ENCODE assay signal across 34 mouse cellular contexts in genomic region chr19:34295442-34295841, GRCm38 (mm10). TPM values are rescaled to one million over a fixed set of nuclear protein-coding genes. Genes with fewer than 3 reads are reported as not detected.
"Had no signal": no experiment of that assay in that cellular context is flagged by ENCODE, and none has a peak within 500 bp of the region (broad histone marks: within the 10 kb centered on the region; RNA-seq: fewer than 3 reads in every experiment).

No protein-coding gene starts in this region.

- H3K36me3 ChIP-seq: limb, embryonic 10.5 days; limb, embryonic 12.5 days; limb, embryonic 13.5 days; limb, embryonic 15.5 days; liver, embryonic 12.5 days; liver, embryonic 13.5 days; liver, embryonic 15.5 days; lung, embryonic 15.5 days; midbrain, embryonic 10.5 days; midbrain, embryonic 12.5 days; midbrain, embryonic 13.5 days; midbrain, embryonic 15.5 days; neural tube, embryonic 12.5 days had no signal

- ATAC-seq: liver, embryonic 12.5 days; liver, postnatal 0 days; lung, postnatal 0 days; midbrain, embryonic 13.5 days; midbrain, embryonic 15.5 days; midbrain, embryonic 16.5 days had no signal

- H3K4me1 ChIP-seq: liver, embryonic 15.5 days had no signal

- H3K9ac ChIP-seq: limb, embryonic 12.5 days; limb, embryonic 13.5 days; limb, embryonic 15.5 days; liver, embryonic 12.5 days; liver, embryonic 13.5 days; liver, embryonic 14.5 days; liver, embryonic 15.5 days; liver, postnatal 0 days; lung, embryonic 14.5 days; lung, embryonic 15.5 days; midbrain, embryonic 12.5 days; midbrain, embryonic 13.5 days; midbrain, embryonic 15.5 days; neural tube, embryonic 12.5 days had no signal

- DNase-seq: left cerebral cortex, postnatal 4 days; liver; liver, embryonic 13.5 days; liver, postnatal 0 days; lung, adult 18-20 months; lung, adult 2 months; lung, embryonic 14.5 days; lung, postnatal 10 days; lung, postnatal 14 days; lung, postnatal 36 days; lung, postnatal 4 days; midbrain, embryonic 14.5 days had no signal

- H3K4me2 ChIP-seq: limb, embryonic 12.5 days; limb, embryonic 13.5 days; limb, embryonic 15.5 days; liver, embryonic 11.5 days; liver, embryonic 12.5 days; liver, embryonic 13.5 days; liver, embryonic 15.5 days; lung, embryonic 14.5 days; lung, embryonic 15.5 days; midbrain, embryonic 11.5 days; midbrain, embryonic 12.5 days; midbrain, embryonic 13.5 days; midbrain, embryonic 15.5 days; neural tube, embryonic 12.5 days had no signal

- H3K9me3 ChIP-seq: limb, embryonic 10.5 days; limb, embryonic 12.5 days; limb, embryonic 13.5 days; limb, embryonic 15.5 days; liver, embryonic 12.5 days; liver, embryonic 13.5 days; liver, embryonic 15.5 days; lung, embryonic 15.5 days; megakaryocyte, embryonic 14.5 days; midbrain, embryonic 10.5 days; midbrain, embryonic 12.5 days; midbrain, embryonic 13.5 days; midbrain, embryonic 15.5 days; neural tube, embryonic 12.5 days had no signal

- H3K4me3 ChIP-seq: limb, embryonic 10.5 days; limb, embryonic 12.5 days; limb, embryonic 13.5 days; limb, embryonic 15.5 days; liver, embryonic 12.5 days; liver, embryonic 13.5 days; liver, embryonic 15.5 days; lung, embryonic 15.5 days; midbrain, embryonic 10.5 days; midbrain, embryonic 12.5 days; midbrain, embryonic 13.5 days; midbrain, embryonic 15.5 days; myocyte; neural tube, embryonic 12.5 days had no signal

- H3K27me3 ChIP-seq: liver, embryonic 13.5 days; lung, embryonic 15.5 days; neural tube, embryonic 12.5 days had no signal

- H3K27ac ChIP-seq: limb, embryonic 10.5 days; limb, embryonic 12.5 days; limb, embryonic 13.5 days; limb, embryonic 15.5 days; liver, embryonic 12.5 days; liver, embryonic 13.5 days; liver, embryonic 14.5 days; liver, embryonic 15.5 days; lung, embryonic 15.5 days; macrophage; midbrain, embryonic 10.5 days; midbrain, embryonic 12.5 days; midbrain, embryonic 13.5 days; midbrain, embryonic 15.5 days; neural tube, embryonic 12.5 days had no signal

RNA-seq across cellular contexts. Expression of gene Acta2, which starts 40.1 kb away (rescaled TPM):
- total RNA-seq: megakaryocyte-erythroid progenitor cell, adult 5-6 weeks; monocyte, adult 5-6 weeks had no signal
